Mouse (Mus musculus): ENCODE results near the gene Cep112.

Gene Cep112

DNA sequence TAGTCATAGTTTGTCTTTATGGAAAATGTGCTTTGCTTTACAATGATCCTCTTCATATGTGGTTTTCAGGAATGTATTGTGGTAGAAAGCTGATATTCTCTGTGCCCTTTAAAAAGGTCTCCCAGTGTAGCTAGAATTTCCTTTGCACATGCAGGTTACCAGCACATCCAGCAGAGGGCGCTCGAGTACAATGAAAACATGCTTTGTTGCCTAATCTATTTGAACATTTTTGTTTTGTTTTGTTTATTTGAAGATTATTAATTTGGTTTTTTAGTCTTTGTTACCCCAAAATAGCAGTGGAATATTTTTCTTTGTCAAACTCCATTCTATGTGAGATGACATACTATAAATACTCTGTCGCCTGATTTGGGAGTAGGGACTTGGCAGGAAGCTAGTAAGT lies 24.8 kb downstream of the Cep112 start:
- DNase-seq (ENCODE audit: low spot score), result peak; percentile 71

GRCm38 (mm10) chr11:108459599-108459998 lies 34.6 kb downstream of the Cep112 start:
- DNase-seq (ENCODE audit: low spot score), result no peak

DNA sequence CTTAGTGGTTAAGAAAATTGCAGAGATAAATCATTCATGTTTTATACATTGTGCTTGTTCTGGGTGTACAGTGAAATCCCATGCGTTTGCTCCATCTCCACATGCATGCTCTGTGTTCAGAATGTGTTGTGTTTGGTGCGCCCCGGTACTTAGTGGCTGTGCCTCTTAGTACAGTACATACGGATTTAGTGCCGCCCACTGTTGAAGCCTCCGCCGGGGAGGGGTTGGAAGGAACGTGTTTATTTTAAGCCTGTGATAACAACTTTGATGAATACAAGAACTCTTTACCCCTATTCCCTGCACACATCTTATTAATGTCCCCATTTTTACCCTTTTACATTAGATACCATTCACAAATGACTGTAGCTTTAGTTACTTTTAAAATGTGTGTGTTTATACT lies 39.1 kb downstream of the Cep112 start:
- no peak for DNase-seq (ENCODE audit: low spot score)

DNA sequence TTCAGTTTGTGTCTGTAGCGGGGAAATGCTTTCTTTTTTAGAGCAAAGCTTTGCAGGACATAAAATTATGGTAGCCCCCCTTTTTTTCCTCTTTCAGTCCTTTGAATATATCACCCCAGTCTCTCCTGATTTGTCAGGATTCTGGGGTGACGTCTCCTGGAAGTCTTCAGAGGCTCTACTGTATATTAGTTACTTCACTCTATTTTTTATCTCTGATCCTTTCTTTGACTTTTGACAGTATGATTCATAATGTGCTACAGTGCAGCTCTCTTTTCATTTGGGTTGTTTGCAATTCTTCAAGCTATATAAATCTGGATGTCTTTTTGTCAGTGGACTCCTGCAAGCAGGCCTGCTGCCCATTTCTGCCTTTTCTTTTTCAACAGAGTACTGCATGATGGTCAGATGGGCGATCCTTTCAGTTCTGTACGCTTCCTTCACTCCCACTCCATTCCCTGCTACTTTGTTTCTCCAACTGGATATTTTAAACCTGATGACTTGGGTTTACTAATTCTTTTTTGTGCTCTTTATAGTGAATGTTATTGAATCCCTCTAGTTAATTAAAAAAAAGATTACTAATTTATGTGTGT lies 39.8 kb downstream of the Cep112 start:
- DNase-seq (ENCODE audit: low spot score), result no peak

GRCm38 (mm10) chr11:108475738-108476137 lies 50.7 kb downstream of the Cep112 start:
- no peak for DNase-seq (ENCODE audit: low spot score)

DNA sequence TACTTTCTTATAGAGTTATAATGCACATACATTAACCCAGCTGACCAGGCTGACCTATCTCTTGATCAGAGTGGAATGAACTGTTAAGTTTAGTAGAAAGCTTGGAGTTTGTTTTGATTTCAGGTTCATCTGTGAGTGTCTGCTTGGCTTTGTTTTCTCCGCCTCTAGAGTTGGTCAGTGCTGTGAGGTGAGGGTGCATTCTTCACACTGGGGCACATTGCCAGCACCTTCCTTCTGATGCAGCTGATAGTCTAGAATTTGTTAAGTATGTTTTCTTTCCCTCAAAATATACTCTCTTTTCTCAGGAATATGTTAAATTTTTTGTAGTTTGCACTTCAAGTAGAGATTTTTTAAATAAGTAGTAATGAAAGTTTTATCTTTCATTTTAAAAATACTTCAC lies 51.2 kb downstream of the Cep112 start:
- DNase-seq (ENCODE audit: low spot score), result no peak

- no peak for DNase-seq (ENCODE audit: low spot score)
Measured at GRCm38 (mm10) chr11:108483976-108484375, 59.0 kb downstream of the Cep112 start.

DNA sequence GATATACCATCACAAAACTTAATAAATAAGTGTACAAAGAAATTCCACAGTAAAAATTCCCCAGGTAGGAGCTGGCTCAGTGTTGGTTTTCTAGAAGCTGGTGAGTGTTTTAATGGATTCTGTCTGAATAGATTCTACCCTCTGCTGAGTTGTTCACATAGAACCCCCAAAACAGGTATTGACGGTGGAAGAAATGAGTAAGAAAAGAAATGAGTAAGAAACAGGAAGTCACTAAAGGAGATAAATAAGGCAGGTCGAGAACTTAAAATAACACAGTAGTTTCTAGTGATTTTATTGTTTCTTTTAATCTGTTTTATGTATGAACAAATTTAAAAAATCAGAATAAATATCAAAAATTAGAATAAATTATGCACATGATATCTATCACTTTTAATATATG lies 63.3 kb downstream of the Cep112 start:
- DNase-seq (ENCODE audit: low spot score), result no peak

DNA sequence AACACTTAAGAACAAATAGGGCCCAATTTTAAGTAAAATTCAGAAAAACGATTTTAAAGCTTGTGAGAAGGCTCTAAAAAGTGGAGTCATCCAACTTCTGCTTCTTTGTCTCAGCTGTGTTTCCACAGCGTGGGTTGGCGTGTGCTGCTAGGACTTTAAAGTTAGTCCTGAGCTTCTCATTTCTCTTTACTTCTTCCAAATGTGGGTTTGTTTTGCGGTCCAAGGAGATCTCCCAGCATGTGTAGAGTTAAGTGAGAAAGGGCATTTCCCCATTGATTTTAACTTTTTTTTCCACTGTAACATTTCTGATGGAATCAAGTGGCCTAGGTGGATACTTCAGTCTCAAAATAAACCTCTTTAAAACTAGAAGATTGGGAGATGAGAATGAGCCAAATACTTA lies 64.9 kb downstream of the Cep112 start:
- DNase-seq (ENCODE audit: low spot score), result no peak

DNA sequence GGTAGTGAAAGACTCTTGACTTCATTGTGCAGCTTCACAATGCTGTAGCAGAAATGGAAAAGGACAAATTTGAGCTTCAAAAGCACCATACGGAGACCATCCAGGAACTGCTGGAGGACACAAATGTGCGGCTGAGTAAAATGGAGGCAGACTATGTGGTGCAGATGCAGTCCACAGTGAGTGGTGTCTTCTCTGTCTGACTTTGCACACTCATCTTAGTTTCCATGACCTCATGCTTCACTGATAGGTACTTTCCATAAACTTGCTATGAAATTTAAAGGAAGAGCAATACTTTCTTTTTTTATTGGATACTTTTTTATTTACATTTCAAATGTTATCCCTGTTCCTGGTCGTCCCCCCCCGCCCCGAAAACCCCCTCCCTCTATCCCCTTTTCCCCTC lies 83.2 kb downstream of the Cep112 start:
- no peak for DNase-seq (ENCODE audit: low spot score)

- no peak for DNase-seq (ENCODE audit: low spot score)
Measured at GRCm38 (mm10) chr11:108527725-108528363, 102.9 kb downstream of the Cep112 start.

GRCm38 (mm10) chr11:108532901-108533300 lies 107.9 kb downstream of the Cep112 start:
- DNase-seq (ENCODE audit: low spot score), result no peak

DNA sequence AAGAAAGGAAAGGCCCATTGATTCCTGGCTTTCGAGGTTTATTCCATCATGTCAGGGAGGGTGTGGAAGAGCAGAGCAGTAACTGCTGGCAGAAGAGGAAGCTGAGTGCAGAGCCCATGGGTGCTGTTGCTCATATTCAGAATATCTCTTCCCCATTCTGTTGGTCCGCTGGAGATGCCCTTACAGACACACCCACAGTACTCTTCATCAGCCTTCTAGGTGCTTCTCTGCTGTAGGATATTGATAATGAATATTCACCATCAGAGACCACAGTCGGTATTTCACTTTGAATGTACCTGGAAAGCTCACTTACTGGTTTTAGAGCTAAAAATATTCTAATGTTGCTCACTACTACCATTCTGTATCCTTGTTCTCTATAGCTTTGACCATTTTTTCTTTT lies 109.0 kb downstream of the Cep112 start:
- DNase-seq (ENCODE audit: low spot score), result no peak

DNA sequence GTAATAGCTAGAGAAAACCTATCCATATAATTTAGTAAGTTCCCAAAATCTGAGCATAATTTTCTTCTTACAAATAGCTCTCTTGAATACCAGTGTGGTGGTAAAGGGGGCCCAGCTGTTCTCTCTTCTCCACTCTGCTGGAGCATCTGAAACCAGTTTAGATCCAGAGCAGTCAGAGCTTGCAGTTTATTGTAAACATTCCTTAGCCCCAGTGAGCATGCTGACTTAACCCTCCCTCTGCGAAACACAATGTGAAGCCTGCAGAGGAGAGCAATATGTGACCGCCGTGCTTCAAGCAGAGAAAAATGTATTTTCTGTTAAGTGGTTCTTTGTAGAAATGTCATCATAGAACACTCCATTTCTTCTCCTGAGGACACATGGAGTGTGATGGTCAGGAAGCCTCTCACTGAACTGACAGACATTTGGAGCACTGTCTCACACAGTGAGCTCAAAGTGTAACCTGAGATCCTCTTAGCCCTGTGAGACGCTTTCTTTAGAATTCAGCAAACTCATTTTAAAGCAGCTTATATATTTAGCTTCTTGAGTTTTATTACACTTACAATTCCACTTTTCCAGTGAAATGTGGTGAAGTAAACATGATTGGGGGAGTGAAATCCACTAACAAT lies 128.1 kb downstream of the Cep112 start:
- no peak for DNase-seq (ENCODE audit: low spot score)

GRCm38 (mm10) chr11:108553881-108554280 lies 128.9 kb downstream of the Cep112 start:
- DNase-seq (ENCODE audit: low spot score), result no peak

DNA sequence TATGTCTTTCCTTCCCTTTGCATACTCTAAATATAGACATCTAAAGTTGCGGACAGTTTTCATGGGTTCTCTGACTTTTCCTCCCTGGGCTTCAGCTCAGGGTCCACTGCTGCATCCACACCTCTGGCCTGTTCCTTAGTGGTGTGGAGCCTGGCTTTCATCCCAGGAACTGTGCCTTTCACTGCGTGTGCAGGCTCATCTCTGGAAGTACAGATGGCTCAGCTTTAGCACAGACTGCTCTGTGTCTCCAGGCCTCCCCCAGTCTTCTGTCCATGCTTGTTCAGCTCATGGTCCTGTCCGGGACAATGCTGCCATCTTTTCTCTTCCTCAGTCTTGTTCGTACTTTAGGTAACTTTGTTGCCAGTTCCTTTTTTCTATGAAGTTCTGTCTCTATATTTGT lies 133.6 kb downstream of the Cep112 start:
- no peak for DNase-seq (ENCODE audit: low spot score)

GRCm38 (mm10) chr11:108559506-108559905 lies 134.5 kb downstream of the Cep112 start:
- no peak for DNase-seq (ENCODE audit: low spot score)

DNA sequence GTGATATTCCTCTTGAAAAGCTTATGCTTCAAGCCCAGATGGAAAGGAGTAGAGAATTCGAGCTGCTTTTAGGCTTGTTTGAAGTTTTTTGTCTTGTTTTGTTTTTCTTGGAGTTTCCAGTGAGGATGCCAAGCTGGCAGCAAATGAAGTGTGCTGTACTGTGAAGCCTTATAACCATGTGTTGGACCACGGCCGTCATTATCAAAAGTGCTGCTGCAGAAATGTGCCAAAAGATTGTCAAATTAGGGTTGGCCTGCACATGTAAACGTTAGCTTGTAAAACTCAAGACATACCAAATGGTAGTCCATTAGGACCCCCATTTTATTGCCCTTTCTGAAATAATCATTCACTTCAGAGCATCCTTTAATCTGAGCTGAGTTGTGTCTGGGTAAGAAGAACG lies 137.1 kb downstream of the Cep112 start:
- no peak for DNase-seq (ENCODE audit: low spot score)

DNA sequence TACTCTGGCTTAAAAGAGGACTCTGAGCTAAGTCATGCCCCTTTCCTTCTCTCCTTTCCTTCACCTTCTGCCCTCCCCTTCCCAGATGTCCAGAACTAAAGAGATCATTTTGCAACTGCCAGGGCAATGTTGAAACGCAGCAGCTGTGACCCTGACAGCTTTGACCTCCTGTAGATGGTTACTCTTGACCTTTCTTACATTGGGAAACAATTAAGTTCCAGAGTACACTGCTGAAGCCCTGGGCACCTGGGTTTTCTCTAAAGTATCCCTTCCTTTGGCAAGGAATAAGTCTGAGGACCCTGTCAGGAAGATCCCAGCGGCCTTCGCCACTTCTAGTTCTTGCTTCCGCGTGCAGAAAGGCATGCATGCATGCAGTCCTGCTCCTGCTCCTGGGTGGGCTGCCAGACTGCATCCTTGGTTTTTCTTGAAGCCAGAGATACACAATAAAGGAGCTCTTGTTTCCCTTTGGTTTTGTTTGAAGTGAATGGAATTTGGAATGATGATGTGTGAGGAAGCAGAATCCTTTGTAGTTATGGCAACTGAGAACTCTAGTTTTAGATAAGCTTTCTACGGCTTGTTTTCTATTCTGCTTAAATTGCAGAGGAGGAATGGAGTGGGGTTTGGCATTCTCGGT lies 161.7 kb downstream of the Cep112 start:
- no peak for DNase-seq (ENCODE audit: low spot score)

DNA sequence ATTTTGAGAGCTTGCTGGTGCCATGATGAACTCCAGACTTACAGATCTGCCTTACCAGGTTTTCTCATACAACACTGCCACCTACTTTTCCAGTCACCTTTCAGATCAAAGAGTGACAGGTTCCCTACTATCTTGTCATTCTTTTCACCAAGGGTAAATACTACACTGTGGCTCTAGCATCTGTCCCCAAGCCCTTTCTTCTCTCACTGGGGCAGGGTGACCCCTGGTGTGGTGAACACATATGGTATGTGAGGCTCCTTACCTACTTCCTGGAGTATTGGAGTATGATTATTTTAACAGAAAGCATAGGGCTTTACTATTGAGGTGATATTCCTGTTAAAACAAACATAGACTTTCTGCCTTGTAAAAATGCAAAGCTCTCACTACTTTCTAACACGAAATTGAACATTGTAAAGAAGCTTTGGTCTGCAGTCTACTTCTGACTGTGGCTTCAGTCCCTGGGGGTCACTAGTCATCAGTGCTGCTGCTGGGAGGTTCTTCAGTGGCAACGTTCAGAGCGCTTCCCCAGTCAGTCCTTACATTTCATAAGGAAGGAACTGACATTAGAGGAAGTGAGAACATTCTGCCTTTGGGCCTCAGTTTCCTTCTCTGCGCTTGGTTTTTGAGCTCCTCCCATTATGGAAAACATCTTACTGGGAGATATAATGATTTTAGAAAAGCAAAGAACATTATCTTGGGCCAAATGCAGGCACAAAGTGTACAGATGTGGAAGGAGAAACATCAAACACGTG lies 168.4 kb downstream of the Cep112 start:
- DNase-seq (ENCODE audit: low spot score), result no peak

GRCm38 (mm10) chr11:108593959-108594579 lies 169.1 kb downstream of the Cep112 start:
- DNase-seq (ENCODE audit: low spot score), result no peak

- no peak for DNase-seq (ENCODE audit: low spot score)
Measured at GRCm38 (mm10) chr11:108605301-108605700, 180.3 kb downstream of the Cep112 start.

All from ovary, postnatal 14 days (tissue).